Comparison of ENCODE assay signal across 8 mouse cellular contexts in the genomic region with DNA sequence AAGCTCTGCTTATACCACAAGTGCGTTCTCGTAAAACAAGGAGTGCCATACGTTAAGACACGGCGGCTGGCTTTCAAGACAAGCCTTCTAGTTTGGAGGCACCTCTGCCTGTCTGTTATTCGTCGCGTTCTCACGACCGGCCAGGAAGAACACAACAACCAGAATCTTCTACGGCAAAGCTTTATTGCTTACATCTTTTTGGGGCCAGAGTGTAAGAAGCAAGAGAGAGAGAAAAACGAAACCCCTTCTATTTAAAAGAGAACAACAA. TPM values are rescaled to one million over a fixed set of nuclear protein-coding genes. Genes with fewer than 3 reads are reported as not detected.
A peak's percentile ranks its signal among the peaks of the same experiment; 100 is the strongest.
DNase-seq lines count a peak whose midpoint lies in the region; ATAC-seq and TF ChIP-seq lines count a peak whose summit lies in the region.
"Not testable (repeated sequence)": the region's sequence is repeated elsewhere in the genome, so short reads cannot be mapped to it uniquely, and the experiment has no call there.

No protein-coding gene starts in this region.

- not testable (repeated sequence) for H3K9ac ChIP-seq in embryonic facial prominence, embryonic 15.5 days; hindbrain, postnatal 0 days (replicated peaks; ENCODE audit: low read length); liver, embryonic 16.5 days (ENCODE audit: low read depth, low read length); midbrain, embryonic 14.5 days (replicated peaks; ENCODE audit: low read length)

- H3K9me3 ChIP-seq in embryonic facial prominence, embryonic 15.5 days (replicated peaks); heart, embryonic 10.5 days; hindbrain, postnatal 0 days (ENCODE audit: low read length); liver, embryonic 16.5 days (replicated peaks; ENCODE audit: control insufficient read depth, low read length); midbrain, embryonic 14.5 days (ENCODE audit: control insufficient read depth, low read length): not testable (repeated sequence)

- intact Hi-C loops in left cerebral cortex, adult 2 months (cut with DNase I) = not testable (repeated sequence)

- WGBS in embryonic facial prominence, embryonic 15.5 days = 44% methylated on average over 11 of the region's 12 CpGs
- WGBS in heart, embryonic 10.5 days = 49% methylated on average over 11 of the region's 12 CpGs
- WGBS in hindbrain, postnatal 0 days = 55% methylated on average over 11 of the region's 12 CpGs
- WGBS in liver, embryonic 16.5 days (ENCODE audit: insufficient replicate concordance) = 40% methylated on average over 11 of the region's 12 CpGs
- 61% methylated on average over 11 of the region's 12 CpGs for WGBS in midbrain, embryonic 14.5 days

- peak overlapping the region; percentile 76 for H3K4me2 ChIP-seq in embryonic facial prominence, embryonic 15.5 days (replicated peaks)
- H3K4me2 ChIP-seq in hindbrain, postnatal 0 days (ENCODE audit: low read depth, low read length) = peak overlapping the region; percentile 85
- H3K4me2 ChIP-seq in liver, embryonic 16.5 days (ENCODE audit: low read depth, low read length) = peak overlapping the region; percentile 72
- peak overlapping the region; percentile 28 for H3K4me2 ChIP-seq in midbrain, embryonic 14.5 days (ENCODE audit: low read length)

- H3K27me3 ChIP-seq in embryonic facial prominence, embryonic 15.5 days; heart, embryonic 10.5 days (ENCODE audit: insufficient read depth, poor library complexity, severe bottlenecking); hindbrain, postnatal 0 days (ENCODE audit: insufficient read depth, low read length); midbrain, embryonic 14.5 days (ENCODE audit: control insufficient read depth, insufficient read depth, low read length): not testable (repeated sequence)
- peaks cover 41% of the 10 kb centered on the region for H3K27me3 ChIP-seq in liver, embryonic 16.5 days (ENCODE audit: control insufficient read depth, insufficient read depth, low read depth, low read length)

- not testable (repeated sequence) for H3K36me3 ChIP-seq in embryonic facial prominence, embryonic 15.5 days; heart, embryonic 10.5 days; hindbrain, postnatal 0 days (ENCODE audit: insufficient read depth, low read length); liver, embryonic 16.5 days (ENCODE audit: control insufficient read depth, insufficient read depth); midbrain, embryonic 14.5 days (ENCODE audit: control insufficient read depth, insufficient read depth, low read length)

- H3K4me1 ChIP-seq in embryonic facial prominence, embryonic 15.5 days = peaks cover 19% of the 10 kb centered on the region
- peaks cover 30% of the 10 kb centered on the region for H3K4me1 ChIP-seq in heart, embryonic 10.5 days
- not testable (repeated sequence) for H3K4me1 ChIP-seq in hindbrain, postnatal 0 days (ENCODE audit: insufficient read depth, low read length); liver, embryonic 16.5 days (ENCODE audit: control insufficient read depth, low read depth, low read length); midbrain, embryonic 14.5 days (ENCODE audit: control insufficient read depth, insufficient read depth, low read length)

- H3K27ac ChIP-seq in embryonic facial prominence, embryonic 15.5 days (replicated peaks) = peak overlapping the region; percentile 96; the same call in 1 of the 2 replicates
- H3K27ac ChIP-seq in heart, embryonic 10.5 days = peak overlapping the region; percentile 99
- not testable (repeated sequence) for H3K27ac ChIP-seq in hindbrain, postnatal 0 days; liver, embryonic 16.5 days (ENCODE audit: low read length); midbrain, embryonic 14.5 days (replicated peaks; ENCODE audit: low read depth, low read length)
- peak overlapping the region; percentile 47; the same call in 1 of the 2 replicates for H3K27ac ChIP-seq in left cerebral cortex, adult 2 months

- ATAC-seq in embryonic facial prominence, embryonic 15.5 days (ENCODE audit: insufficient number of reproducible peaks, low FRiP score, low TSS enrichment, low read depth); hindbrain, postnatal 0 days; liver, embryonic 16.5 days (ENCODE audit: low read depth); midbrain, embryonic 14.5 days (ENCODE audit: low FRiP score, low TSS enrichment): not testable (repeated sequence)

- not testable (repeated sequence) for TF ChIP-seq CTCF in hindbrain, postnatal 0 days (IDR thresholded peaks at IDR 0.05; ENCODE audit: low read depth); left cerebral cortex, adult 2 months (IDR thresholded peaks at IDR 0.05)

- DNase-seq in CD4-positive, CD25-positive, alpha-beta regulatory T cell, adult 2 months (ENCODE audit: low read depth, low spot score) = peak; percentile 78
- DNase-seq in heart, embryonic 10.5 days (ENCODE audit: low spot score) = peak; percentile 51
- not testable (repeated sequence) for DNase-seq in hindbrain, postnatal 0 days (ENCODE audit: low spot score); left cerebral cortex, adult 2 months (ENCODE audit: extremely low spot score in 1 of 2, low spot score in 2 of 2); midbrain, embryonic 14.5 days
- peak; percentile 23 for DNase-seq in retina, postnatal 1 day

- peak overlapping the region; percentile 20 for H3K4me3 ChIP-seq in embryonic facial prominence, embryonic 15.5 days (replicated peaks)
- H3K4me3 ChIP-seq in heart, embryonic 10.5 days = peak overlapping the region; percentile 89; the same call in 1 of the 2 replicates
- not testable (repeated sequence) for H3K4me3 ChIP-seq in hindbrain, postnatal 0 days (ENCODE audit: low read length); left cerebral cortex, adult 2 months; liver, embryonic 16.5 days (ENCODE audit: low read depth, low read length); midbrain, embryonic 14.5 days (replicated peaks; ENCODE audit: low read depth, low read length)

RNA-seq across cellular contexts. Expression of a gene that starts 1.1 kb away (rescaled TPM):
- polyA plus RNA-seq in embryonic facial prominence, embryonic 15.5 days (2015; fragmentation: Nextera tagmentation; extraction: Ambion mirVana) = 14.5 and 16.3 TPM in 2 replicates
- polyA plus RNA-seq in heart, embryonic 10.5 days (2016; fragmentation: Nextera tagmentation; extraction: Ambion mirVana) = 27.7 and 37.4 TPM in 2 replicates
- total RNA-seq in hindbrain, postnatal 0 days (2014; rRNA removed) = 12.7 and 14.9 TPM in 2 replicates
- polyA plus RNA-seq in hindbrain, postnatal 0 days (2015; fragmentation: Nextera tagmentation; extraction: Ambion mirVana) = 4.6 and 4.8 TPM in 2 replicates
- total RNA-seq in left cerebral cortex, adult 2 months (2021) = 10 to 100 TPM; 19.1 to 20.6 TPM
- polyA plus RNA-seq in liver, embryonic 16.5 days (2015; fragmentation: Nextera tagmentation; extraction: Ambion mirVana) = 1.6 and 1.7 TPM in 2 replicates
- 2.0 and 6.3 TPM in 2 replicates for polyA plus RNA-seq in midbrain, embryonic 14.5 days (2014; fragmentation: Nextera tagmentation; extraction: Ambion mirVana)

RNA-seq across cellular contexts. Expression of a gene that starts 27.9 kb away (rescaled TPM):
- polyA plus RNA-seq in embryonic facial prominence, embryonic 15.5 days (2015; fragmentation: Nextera tagmentation; extraction: Ambion mirVana) = 24.7 and 25.2 TPM in 2 replicates
- polyA plus RNA-seq in heart, embryonic 10.5 days (2016; fragmentation: Nextera tagmentation; extraction: Ambion mirVana) = 28.5 and 34.6 TPM in 2 replicates
- 25.8 and 31.6 TPM in 2 replicates for total RNA-seq in hindbrain, postnatal 0 days (2014; rRNA removed)
- 30.2 and 31.7 TPM in 2 replicates for polyA plus RNA-seq in hindbrain, postnatal 0 days (2015; fragmentation: Nextera tagmentation; extraction: Ambion mirVana)
- 10 to 100 TPM; 21.4 to 23.3 TPM for total RNA-seq in left cerebral cortex, adult 2 months (2021)
- polyA plus RNA-seq in liver, embryonic 16.5 days (2015; fragmentation: Nextera tagmentation; extraction: Ambion mirVana) = 2.6 and 2.9 TPM in 2 replicates
- 29.6 and 31.9 TPM in 2 replicates for polyA plus RNA-seq in midbrain, embryonic 14.5 days (2014; fragmentation: Nextera tagmentation; extraction: Ambion mirVana)

Comparison
In these comparisons a context has a peak if more than half of its experiments do, and no peak if none do; other contexts are left out.
1. H3K4me2 ChIP-seq: peak in every context shown above with its lines; median percentile 85 in hindbrain, postnatal 0 days; 76 in embryonic facial prominence, embryonic 15.5 days; 72 in liver, embryonic 16.5 days; 28 in midbrain, embryonic 14.5 days.